Mouse (Mus musculus) MN1 (cell line): ENCODE results near the gene Gstt2.

Experiments
- DNase-seq: peaks from one replicate; pipeline ENCODE4 v3.0.0-alpha.2; 2016; ENCODE audit warnings: low spot score

The Gstt2 gene

DNA sequence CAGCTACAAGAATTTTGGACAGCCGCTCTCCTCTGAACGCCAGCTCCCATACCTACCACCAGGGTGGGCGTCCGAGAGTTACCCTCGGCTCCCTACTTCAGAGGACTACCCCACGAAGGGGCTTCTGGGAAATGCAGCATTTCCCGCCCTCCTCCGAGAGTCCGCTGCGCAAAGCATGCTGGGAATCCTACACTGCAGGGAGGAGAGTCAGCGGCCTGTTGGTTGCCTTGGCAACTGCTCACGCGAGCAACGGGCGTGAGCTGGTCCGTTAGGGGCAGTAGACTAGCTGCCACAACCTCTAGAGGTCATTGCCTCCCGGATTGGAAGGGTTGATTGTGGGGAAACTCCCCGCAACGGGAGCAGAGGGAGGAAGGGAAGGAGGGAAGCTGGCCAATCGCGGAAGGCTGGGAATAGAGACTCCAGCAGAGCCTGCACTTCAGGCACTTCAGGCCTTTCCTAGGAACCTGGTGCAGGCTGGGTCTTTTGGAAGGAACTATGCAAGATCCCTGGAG is at the start of gene Gstt2:
Gstt2 (minus strand) TSS at position 177 of the 512 bp plus-strand sequence.
- DNase-seq, result peak; percentile 76

DNA sequence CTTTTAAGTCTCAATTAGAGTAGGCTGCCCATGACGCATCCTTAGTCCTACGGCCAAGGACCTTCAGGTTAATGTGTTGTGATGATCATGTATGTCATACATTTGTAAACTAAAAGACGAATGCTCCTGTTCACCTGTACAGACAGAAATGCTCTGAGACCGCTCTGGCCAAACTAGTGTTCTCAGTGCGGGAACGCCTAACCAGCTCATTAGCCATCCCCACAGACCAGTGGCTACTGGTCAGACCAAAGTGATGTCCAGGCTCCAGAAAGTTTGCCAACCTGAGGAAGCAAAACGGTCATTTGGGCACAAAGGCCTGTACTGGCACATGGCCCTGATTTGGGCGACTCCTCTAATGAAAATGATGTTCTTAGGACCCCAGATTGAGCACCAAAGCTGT is 47.5 kb upstream of the Gstt2 start:
- no peak for DNase-seq

DNA sequence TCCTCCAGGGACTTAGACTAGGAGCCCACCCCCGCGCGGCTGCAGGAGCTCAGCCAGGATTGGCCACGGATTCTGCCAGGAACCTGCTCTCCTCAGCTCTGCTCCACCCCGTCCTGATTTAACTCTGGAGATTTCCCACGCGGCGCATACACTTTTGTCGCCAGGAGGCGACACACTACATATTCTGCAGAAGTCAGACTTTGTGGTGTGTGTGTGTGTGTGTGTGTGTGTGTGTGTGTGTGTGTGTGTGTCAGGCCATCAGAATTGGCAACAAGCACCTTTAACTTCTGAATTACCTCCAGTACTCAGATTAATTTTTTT is 46.0 kb upstream of the Gstt2 start:
- peak; percentile 73 for DNase-seq

DNA sequence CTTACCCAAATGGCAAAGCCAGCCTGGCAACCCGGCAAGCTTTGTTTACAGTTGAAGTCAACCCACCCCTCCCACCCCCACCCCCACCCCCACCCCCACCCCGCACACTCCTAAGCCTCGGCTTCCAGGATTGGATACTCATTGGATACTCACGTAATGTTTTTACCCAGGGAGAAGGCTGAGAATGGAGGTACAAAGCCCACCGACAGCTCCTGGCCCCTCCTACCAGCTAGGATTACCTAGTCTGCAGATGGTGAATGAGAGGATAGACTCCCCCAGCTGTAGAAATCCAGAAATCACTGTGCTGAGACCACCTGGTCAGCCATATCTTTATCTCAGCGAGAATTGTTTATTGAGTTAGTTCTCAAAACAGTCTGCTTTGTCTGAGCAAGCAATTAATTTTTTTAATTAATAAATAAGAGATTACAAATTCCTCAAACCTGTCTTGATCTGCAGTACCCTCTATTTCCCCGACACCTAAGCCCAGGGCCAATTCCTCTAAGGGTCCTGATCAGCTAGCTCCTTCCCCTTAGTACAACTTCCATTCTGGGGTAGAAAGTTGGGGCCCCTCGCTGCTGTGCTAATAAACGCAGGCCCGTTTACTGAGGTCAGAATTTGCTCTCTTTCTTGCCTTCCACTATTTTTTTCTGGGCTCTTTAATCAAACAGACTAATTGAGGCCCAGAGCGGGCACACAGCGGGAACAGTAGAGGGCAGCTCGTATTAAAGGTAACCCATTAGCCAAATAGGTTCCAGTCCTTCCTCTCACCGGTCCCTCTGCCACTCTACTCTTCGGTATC is 45.4 kb upstream of the Gstt2 start:
- DNase-seq, result no peak

DNA sequence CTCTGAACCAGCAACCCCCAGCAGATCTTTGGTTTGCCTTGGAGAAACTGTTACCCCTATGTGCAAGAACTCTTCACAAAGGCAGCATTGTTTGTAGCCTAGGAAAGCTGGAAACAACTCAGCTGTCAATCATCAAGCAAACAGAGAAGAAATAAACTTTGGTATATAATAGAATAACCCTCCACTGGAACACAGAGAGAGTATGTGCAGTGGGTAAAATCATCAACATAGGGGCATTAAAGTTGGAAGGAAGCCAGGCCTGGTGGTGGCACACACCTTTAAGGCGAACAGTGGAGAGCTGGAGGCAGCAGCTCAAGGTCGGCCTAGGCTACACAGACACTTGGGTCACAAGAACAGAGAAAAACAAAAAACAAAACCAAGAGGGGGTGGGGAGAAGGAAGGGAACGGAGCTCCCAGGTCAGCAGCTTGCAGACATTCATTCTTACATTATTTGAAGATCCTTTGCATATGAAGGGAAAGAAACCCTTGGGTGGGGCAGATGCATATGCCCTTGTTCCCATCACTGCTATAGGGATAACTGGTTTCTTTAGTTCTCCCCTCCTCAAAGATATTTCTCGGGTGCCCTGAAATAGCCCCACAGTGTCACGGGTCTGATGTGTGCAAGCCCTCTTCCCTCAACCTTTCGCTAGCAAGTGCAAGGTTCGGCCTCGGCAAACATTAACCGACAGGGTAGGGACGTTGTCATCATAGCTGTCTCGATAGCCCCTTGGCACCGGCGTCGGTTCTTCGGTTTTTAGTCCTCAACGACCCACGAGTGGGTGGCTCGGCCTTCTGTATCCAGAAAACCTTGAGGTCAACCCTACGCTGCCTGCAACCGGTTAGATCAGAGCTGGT is 44.6 kb upstream of the Gstt2 start:
- DNase-seq, result no peak

DNA sequence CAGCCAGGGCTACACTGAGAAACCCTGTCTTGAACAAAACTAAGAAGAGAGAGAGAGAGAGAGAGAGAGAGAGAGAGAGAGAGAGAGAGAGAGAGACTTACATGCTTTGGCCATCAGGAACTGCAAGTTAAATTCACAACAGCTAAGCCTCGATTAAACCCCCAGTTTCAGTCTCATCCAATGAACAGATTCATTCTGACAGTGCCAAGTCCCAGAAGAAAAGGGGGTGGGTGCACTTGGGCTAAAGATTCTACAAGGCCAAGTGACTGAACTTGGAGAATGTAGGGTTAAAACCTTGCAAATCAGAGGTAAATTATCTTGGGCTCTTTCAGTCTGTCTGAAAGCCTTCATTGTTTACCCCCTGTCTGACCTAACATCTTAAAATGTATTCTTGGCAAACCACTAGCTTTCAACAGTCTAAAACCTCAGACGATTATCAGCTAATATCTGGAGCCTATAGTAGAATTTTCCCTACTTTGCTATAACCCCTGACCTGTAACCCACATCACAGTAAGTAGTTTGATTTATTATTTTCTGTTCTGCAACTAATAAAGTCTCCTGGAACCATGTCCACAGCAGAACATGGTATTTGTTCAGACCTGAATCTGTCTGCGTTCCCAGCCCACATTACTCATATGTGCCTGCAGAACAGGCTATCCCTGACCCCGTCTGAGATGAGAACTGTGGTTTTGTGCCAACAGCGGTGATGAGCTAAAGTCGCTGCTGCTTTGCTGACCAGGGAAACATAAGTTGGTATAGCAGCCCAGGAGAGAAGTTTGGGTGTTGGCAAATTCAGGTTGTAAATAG is 43.8 kb upstream of the Gstt2 start:
- DNase-seq, result no peak

DNA sequence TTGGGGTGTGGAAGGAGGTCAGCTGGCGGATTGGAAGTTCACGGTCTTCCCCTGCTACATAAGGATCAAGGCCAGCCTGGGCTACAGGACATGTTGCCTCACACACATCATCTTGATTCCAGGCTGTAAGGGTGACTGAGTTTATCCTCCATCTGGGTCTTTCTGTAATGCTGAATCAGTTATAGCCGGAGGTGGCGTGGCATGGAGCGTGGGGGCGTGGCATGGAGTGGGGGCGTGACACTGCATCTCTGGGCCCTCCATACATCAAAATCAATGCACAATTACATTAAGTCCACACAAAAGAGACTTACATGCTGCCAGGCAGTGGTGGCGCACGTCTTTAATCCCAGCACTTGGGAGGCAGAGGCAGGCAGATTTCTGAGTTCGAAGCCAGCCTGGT is 43.1 kb upstream of the Gstt2 start:
- no peak for DNase-seq

DNA sequence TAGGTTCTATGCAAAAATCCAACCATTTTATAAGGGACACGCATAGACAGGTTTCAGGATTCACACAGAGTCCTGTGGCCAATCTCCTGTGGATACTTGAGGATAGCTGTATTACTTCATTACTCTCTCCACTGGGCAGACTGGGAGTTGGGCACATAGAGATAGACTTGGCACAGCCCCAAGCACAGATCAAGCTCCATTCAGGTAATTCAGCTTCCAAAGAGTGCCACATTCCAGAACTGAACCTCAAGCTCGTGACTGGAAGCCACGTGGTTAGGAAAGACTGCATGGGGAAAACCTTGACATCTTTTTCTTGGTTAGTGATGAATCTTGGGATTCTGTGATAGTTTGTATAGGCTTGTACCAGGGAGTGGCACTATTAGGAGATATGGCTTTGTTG is 41.6 kb upstream of the Gstt2 start:
- DNase-seq, result no peak

DNA sequence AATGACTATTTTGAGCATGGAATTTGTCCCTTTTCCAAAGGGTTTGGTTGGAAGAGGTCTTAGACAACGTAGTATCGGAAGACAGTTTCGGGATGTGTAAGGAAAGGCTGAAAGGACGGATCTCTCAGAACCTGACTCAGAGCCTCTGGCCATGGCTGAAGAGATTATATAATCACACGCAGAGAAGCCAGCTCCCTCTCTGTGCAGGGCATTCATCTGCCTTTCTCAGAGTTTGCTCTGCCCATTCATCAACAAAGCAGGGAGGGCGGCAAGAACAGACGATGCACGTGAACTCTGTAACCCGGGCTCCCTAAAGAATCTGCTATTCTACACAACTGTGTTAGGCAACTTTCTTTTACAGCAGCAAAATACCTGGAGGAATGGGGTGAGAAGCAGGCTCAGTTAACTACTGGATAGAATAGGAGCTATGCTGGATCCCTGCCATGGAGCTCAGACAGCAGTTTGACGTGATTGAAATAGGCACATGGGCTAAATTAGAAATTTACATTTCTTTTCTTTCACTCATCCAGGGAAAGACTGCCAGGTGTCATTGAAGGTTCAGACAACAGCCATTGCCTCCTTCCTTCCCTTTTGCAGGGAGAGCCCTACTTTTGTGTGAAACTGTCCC is 36.4 kb upstream of the Gstt2 start:
- DNase-seq, result no peak

DNA sequence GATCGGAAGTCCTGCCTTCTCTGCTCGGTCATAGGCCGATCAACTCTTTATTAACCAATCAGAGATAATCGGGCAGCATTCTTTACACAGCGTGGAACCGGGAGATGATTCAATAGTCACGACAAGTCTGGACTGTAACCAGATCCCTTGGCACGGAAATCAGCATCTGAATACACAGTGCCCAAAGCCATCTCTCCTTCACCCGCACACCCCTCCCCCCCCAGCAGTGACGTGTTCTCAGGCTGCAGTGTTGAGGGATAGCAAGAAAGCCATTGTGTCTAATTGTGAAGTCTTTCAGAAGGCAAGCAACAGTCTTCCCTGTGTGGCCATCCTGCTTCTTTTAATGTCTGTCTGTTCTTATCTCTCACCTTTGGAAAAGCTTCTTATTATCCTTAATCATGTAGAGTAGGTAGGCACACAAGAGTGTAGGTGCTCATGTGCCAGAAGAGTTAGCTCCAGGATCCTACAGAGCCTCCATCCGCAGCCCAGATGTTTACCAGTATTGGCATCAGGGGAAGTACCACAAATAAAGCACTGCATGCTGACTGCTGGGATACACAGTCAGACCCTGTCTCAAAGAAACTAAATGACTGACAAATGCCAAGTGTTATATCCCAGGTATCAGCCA is 35.8 kb upstream of the Gstt2 start:
- peak; percentile 92 for DNase-seq

DNA sequence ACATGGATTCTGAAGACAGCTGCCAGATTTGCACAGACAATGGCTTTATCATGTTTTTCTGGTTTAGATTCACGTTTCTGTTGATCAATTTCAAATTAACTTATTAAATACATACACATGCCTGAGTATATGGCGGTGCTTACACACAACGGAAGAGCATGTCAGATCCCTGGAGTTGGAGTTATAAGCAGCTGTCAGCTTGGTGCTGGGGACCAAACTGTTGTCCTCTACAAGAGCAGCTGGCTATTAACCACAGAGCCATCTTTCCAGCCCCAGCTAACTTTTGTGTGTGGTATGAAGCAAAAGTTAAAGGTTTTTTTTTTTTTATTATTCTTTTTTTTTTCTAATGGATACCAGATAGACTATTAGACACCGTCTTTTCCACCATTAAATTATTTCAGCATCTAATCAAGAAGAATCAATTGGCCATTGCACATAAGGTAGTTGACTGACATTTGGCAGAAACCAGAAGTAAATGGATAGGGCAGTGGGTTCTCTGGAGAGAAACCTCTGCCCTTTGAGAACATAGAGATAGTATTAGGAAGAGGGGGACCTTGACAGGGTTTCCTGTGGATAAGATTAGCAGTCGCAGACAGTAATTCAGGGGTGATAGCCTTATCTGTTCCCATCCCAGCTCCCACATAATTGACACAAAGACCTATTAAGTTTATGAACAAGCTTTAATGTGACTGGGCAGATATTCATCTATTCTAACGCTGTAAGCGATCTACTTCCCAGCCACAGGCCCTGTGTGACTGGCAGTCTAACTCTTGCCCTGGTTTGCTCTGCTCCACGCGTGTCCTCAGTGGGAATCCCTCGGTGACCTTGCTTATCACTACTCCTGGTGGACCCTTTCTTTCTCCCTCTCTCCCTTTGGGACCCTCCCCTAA is 35.0 kb upstream of the Gstt2 start:
- DNase-seq, result no peak

DNA sequence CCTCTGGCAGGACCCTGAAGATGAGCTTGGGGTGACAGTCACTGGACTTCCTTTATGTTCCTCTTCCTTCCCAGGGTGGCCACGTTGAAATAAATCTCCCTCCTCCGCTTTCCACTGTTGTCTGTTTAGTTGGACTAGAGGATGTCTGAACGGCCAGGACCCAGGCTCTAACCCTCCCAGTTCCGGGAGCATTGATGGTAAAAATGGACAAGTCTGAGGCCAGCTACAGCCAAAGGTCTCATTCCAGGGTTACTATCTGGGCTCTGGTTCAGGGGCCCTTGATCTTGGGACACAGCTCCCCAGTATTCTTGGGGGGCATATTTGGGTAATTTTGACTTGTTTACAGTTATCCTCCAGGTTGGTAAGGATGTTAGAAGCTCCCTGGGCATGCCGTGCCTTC is 24.4 kb upstream of the Gstt2 start:
- no peak for DNase-seq

DNA sequence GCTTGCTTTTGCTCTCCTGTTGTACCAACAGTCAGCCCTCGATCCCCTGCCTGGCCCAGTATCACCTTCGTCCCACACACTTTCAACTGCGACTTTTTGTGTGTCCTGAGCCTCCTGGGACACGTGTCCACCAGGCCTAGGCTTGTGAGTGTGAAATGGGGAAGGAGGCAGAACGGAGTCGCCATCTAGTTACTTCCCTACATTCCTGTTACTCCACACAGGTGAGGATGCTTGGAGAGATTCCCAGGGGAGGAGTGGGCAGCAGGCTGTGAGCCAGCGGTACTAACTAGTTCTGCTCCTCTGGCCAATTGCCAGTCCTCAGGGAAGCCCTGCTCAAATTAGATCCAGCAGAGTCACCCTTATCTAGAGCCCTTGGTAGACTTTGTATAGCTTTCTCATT is 23.5 kb upstream of the Gstt2 start:
- peak; percentile 65 for DNase-seq

DNA sequence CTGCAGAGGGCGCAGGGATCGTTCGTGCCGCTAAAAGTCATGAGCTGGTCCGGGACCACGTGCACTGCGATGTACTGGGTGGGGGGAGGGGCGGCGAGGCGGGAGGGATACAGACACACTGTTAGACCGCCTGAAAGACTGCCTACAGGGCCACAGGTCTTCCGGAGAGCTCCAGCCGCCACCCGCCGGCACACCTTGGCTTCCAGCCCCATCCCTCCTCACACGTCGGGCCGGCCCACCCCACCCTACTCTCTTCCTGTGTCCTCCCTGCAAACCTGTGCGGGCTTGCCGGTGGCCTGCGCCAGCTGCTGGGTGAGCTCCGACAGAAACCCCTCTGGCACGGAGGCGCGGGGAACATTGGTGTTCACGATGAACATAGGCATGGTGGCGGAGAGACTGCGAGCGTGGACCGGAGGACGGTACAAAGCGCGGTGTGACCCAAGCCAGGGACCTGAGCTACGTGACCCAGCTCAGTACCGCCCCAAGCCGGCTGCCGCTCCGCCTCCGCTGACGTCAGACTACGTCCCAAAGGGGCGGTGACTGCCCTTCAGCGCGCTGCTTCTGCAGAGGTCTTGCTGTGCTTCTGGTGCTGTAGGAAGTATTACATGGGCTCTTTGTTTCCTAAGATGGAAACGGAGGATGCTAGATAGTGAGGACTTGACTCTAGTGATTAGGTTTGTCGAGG is 22.7 kb upstream of the Gstt2 start, which contains the start of gene Mif:
Mif (minus strand) TSS at position 455 of the 685 bp plus-strand sequence.
- DNase-seq, result peak; percentile 95

DNA sequence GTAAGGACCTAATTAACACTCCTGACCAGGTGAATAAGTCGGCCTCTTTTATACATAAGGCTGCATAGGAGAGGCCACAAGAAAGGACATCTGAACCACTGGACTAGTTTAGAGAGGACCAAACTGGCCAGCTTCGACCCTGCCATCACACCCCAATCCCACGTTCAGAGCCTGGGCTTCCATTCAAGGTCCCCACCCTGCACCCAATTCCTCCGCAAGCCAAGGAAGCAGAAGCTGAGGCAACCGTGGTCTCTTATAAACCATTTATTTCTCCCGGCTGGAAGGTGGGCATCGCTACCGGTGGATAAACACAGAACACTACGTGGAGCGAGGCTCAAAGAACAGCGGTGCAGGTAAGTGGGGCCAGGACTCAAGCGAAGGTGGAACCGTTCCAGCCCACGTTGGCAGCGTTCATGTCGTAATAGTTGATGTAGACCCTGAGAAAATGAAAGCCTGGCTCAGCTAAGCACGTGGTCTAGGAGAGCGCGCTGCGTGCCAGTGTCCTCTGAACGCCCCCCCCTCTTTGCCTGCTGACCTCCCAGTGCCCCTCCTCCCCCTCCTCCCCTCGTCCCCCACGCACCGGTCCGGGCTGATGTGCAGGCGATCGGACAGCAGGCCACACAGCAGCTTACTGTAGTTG is 22.0 kb upstream of the Gstt2 start:
- peak; percentile 62 for DNase-seq

DNA sequence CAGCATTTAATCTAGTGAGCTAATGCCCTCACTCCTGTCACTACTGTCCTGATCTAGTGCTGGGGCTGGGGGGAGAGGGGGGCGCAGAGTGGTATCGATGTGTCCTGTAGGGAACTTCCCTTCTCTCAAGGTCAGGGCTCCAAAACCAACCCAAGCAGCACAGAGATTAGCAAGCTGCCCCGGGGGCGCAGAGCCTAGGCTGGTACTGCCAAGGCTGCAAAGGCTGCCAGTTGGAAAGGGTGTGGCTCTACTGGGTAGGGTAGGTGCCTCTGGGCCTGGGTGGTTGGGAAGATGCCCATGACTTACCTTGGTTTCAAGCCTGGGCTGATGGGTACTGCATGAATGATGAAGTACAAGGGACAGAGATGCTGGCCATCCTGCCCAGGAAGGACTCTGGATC is 20.4 kb upstream of the Gstt2 start:
- DNase-seq, result no peak

DNA sequence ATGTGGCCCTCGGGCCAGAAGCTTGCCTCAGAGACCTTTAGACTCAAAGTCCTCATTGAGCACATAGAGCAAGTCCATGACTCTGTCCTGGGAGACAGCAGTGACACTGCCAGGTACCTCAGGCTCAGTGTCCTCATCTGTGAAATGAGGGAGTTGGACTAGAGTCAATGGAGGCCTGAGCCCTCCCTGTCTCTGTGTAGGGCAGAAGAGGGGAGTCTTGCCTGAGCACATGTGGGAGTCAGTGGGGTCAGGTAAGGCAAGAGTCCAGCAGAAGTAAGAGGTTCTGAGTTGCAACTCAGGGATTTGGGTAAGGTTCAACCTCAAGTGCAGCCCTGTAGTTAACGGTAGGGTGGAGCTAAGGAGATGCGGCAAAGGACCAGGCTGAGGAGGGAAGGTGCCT is 19.8 kb upstream of the Gstt2 start:
- DNase-seq, result no peak

DNA sequence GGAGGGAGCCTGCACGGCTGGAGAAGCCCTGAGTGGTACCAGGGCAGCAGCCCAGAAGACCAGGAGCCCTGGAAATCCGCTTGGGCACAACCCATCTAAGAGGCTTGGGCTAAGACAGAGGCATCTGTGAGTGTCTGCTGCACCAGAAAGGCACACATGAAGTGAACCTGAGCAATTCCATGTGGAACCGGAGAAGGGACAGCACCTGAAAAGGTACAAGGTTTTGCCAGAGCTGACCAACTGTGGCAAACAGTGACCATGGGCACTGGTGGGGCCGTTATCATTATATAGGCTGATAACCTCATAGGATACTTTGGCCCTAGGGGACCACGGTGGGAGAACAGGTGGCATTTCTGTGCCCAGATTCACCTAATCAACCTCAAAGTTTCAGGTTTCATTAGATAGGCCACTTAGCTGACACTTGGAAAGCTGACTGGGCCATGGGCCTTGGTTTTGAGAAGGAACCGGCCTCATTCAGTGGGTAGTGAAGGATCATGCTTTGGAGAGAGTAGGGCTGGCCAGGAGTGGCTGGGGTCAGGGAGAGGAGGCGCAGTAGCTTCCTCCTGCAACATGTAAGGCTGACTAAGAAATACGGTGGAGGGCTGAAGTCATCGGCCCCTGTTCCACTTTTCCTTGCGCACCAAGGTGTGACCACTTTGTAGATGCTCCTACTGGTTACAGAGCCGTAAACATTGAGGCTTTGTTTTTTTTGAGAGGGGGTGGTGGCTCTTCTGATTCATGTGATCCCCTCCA is 19.1 kb upstream of the Gstt2 start:
- no peak for DNase-seq
